Mouse (Mus musculus) ES-E14 (cell line): ENCODE data around the gene Asb8. TPM values are rescaled to one million over a fixed set of nuclear protein-coding genes. Genes with fewer than 3 reads are reported as not detected.

Source experiments
- DNase-seq: peaks from one replicate; pipeline ENCODE4 v3.0.0-alpha.2; 2013; ENCODE audit warnings: low read depth, low spot score
- H3K27ac ChIP-seq: 2 replicates; pipeline ENCODE4 v1.5.1; 2012; ENCODE audit warnings: low read depth, mild to moderate bottlenecking, low read length, moderate library complexity, mixed read lengths; ENCODE audit not compliant: poor library complexity, insufficient read depth, severe bottlenecking
- H3K36me3 ChIP-seq: 2 replicates; pipeline ENCODE4 v1.6.1; 2012; ENCODE audit warnings: mild to moderate bottlenecking, low read length, moderate library complexity, mixed read lengths; ENCODE audit not compliant: control insufficient read depth, poor library complexity, insufficient read depth, severe bottlenecking
- H3K4me1 ChIP-seq, 2 experiments: fragments of 150-350 bp in 1 of 2; sonication (generic) in 1 of 2; 2 replicates each; pipeline ENCODE4 v1.6.1; 2012; ENCODE audit warnings: low read length in 2 of 2, mild to moderate bottlenecking in 1 of 2, mixed read lengths in 1 of 2; ENCODE audit not compliant: control insufficient read depth in 2 of 2, insufficient read depth in 2 of 2, poor library complexity in 1 of 2
- H3K4me3 ChIP-seq, 2 experiments: fragments of 150-350 bp in 1 of 2; sonication (generic) in 1 of 2; 2 replicates each; pipeline ENCODE4 v1.5.1; 2012; ENCODE audit warnings: low read length in 2 of 2, low read depth in 1 of 2, mild to moderate bottlenecking in 1 of 2, mixed read lengths in 1 of 2; ENCODE audit not compliant: insufficient read depth in 1 of 2, poor library complexity in 1 of 2, severe bottlenecking in 1 of 2
- H3K9ac ChIP-seq: 2 replicates; pipeline ENCODE4 v1.6.1; 2012; ENCODE audit warnings: low read depth, mild to moderate bottlenecking, low read length, mixed read lengths; ENCODE audit not compliant: poor library complexity, insufficient read depth, severe bottlenecking
- H3K9me3 ChIP-seq: fragments of 150-350 bp; sonication (generic); 2 replicates; pipeline ENCODE4 v1.6.1; 2012; ENCODE audit warnings: low read depth, mild to moderate bottlenecking, low read length; ENCODE audit not compliant: control insufficient read depth, insufficient read depth
- CHD2 ChIP-seq: IDR thresholded peaks from 2 replicates; pipeline ENCODE4 v1.6.1; 2014; ENCODE audit warnings: mild to moderate bottlenecking, low read depth, low read length, inconsistent platforms
- HCFC1 ChIP-seq: IDR thresholded peaks from 2 replicates; pipeline ENCODE4 v1.6.1; 2012; ENCODE audit warnings: low read length, inconsistent platforms, borderline replicate concordance; ENCODE audit not compliant: insufficient read depth
- ZC3H11A ChIP-seq: IDR thresholded peaks from 2 replicates; pipeline ENCODE4 v1.6.1; 2012; ENCODE audit warnings: low read depth, mild to moderate bottlenecking, inconsistent platforms, low read length, borderline replicate concordance
- ZNF384 ChIP-seq: IDR thresholded peaks from 2 replicates; pipeline ENCODE4 v1.6.1; 2012; ENCODE audit warnings: low read depth, low read length, inconsistent platforms
- in situ Hi-C, 2 experiments: fragments of 600-800 bp; cut with MboI; formaldehyde crosslinking; loops; one replicate each; pipeline ENCODE4 v1.15.1; 2025; ENCODE audit warnings: low sequenced_read_pairs in 2 of 2, inconsistent platforms in 1 of 2; ENCODE audit not compliant: unreplicated experiment in 2 of 2
- total RNA-seq: library from RNA; depleted of rRNA; stranded (reverse); fragments of 300-350 nt; gene quantifications from 2 replicates; pipeline ENCODE4 v1.2.3, GENCODE M21; 2012; rRNA removed

Asb8 gene
- total RNA-seq, 1 experiment: 12.5 TPM

DNA sequence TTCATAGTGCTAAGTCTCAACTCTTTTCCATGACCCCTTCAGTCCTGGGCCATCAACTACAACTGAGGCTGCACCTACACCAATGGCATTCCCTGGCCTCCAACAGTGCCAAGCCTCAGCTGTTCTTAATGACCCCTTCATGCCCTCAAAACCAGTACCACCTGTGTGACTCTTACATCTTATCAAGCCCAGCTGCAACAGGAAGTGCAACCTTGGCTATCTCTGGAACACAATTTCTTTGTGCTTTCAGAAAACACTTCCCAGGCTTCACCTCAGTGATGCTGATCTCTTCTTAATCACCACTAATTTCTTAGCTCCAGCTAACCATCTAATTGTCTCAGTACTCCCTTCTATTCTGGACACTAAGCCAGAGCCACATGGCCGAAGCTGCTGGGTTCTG, 76.5 kb downstream of the Asb8 start:
- Histone ChIP-seq H3K27ac (no peak overlapping the region), H3K4me3 (no peak overlapping the region), H3K9ac (no peak overlapping the region), H3K36me3 (peaks cover 13% of the 10 kb centered on the region), H3K4me1 (peaks cover 0 to under 1% of the 10 kb centered on the region in 2 experiments; a peak in 1 of 4 replicates), H3K9me3 (no peaks in the 10 kb centered on the region)
- no peak for TF ChIP-seq HCFC1
- TF ChIP-seq CHD2: no peak
- no peak for TF ChIP-seq ZNF384
- TF ChIP-seq ZC3H11A: no peak
- DNase-seq: no peak
- in situ Hi-C loops: no loop called here

Other genes starting within 250 kb of the Asb8 start
- gene Tmem106c, start 201.4 kb downstream of the Asb8 start, total RNA-seq: 20.2 TPM in 2 replicates
- 9.5 and 10.9 TPM in 2 replicates for gene Col2a1, start 160.9 kb downstream of the Asb8 start, total RNA-seq
- gene Pfkm, start 73.0 kb downstream of the Asb8 start, total RNA-seq: 18.3 and 18.5 TPM in 2 replicates
- gene Senp1, start 71.9 kb downstream of the Asb8 start, total RNA-seq: 20.5 and 27.2 TPM in 2 replicates
- 0.32 and 0.80 TPM in 2 replicates for gene Ccdc184, start 1.5 kb upstream of the Asb8 start, total RNA-seq
- gene Olfr288, start 29.9 kb upstream of the Asb8 start, total RNA-seq: not detected in 2 replicates
- not detected in 2 replicates for gene Gm44579, start 55.4 kb upstream of the Asb8 start, total RNA-seq
- gene Olfr287, start 55.4 kb upstream of the Asb8 start, total RNA-seq: 0.16 TPM in 1 of 2 replicates, not detected in the other
- not detected in 2 replicates for gene Olfr286, start 68.8 kb upstream of the Asb8 start, total RNA-seq
- gene H1fnt, start 91.7 kb upstream of the Asb8 start, total RNA-seq: 0.48 TPM in 1 of 2 replicates, not detected in the other
- gene Zfp641, start 130.5 kb upstream of the Asb8 start, total RNA-seq: 0.05 and 0.31 TPM in 2 replicates
- not detected in 2 replicates for gene Olfr285, start 151.7 kb upstream of the Asb8 start, total RNA-seq
- gene Olfr284, start 175.4 kb upstream of the Asb8 start, total RNA-seq: not detected in 2 replicates
- gene Olfr283, start 215.3 kb upstream of the Asb8 start, total RNA-seq: not detected in 2 replicates